Mouse (Mus musculus) testis, postnatal 14 days (tissue): ENCODE data around the gene Rad51b.

Experiments
- DNase-seq: peaks from one replicate; pipeline ENCODE4 v3.0.0; 2021; ENCODE audit warnings: low spot score

Gene Rad51b

DNA sequence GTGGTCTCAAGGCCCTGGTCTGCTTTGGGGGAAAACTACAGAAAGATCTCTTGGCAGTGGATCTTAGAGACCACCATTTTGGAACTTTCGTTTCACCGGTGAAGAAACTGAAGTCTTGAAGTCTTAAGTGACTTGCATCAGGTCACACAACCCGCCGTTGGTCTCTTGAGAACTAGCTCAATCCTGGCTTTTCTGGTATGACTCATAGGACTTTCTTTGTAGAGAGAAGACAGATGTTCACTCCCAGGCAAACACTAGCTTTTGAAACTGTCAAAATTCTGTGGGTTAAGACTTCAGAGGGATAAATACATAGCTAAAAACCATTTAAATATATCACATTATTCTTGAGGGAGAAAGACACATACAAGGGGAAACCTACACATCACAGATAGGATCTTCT lies 195.1 kb downstream of the Rad51b start:
- DNase-seq: no peak

DNA sequence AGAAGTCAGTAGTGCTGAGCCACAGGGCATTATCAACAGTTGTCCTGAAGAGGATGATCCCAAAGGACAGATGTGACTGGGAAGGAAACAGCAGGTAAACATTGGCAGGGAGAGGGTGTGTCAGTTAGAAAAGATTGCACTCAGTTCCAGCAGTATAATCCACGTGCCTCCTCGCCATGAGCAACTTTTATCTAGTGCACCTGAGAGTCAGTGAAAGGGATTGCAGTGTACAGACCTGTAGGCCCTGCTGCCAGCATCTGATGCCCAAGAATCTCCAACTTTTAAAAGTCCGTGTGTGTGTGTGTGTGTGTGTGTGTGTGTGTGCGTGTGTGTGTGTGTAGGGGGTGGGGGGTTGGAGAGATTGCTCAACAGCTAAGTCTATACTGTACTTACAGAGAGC lies 195.5 kb downstream of the Rad51b start:
- DNase-seq: no peak

DNA sequence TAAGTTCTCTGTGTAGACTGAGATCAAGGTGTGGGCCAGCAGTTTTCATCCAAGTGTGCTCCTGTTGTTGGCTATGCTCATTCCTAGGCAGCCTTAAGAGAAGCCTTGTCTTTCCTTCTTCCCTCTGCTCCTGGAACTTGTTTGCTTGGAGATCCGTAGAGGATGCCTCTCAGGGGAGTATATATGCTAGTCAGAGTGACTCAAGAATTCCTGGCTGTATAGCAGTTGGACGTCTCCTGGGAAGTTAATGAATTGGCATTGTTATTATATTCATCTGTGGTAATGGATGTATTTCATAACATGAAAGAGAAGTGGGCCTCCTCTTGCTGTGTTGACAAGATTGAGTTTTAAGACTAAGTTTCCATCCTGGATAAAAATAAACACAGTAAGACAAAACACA lies 196.4 kb downstream of the Rad51b start:
- DNase-seq: no peak

DNA sequence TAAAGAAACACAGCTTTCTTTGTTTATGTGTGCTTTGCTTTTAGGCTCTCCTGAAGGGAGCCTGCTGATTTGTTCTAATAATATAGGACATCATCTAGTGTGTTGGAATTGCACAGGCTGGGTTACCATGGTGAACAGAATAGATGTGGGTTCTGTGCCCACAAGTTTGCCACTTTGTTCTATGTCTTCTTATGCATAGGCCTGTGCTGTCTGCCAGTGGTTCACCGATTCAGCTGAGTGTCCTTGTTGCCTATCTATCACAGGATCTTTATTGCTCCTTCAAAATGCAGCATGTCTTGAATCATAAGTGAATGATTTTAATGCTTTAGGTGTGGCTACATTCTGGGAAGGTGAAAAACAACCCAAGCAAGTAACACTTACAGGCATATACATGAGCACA lies 201.2 kb downstream of the Rad51b start:
- DNase-seq: no peak

DNA sequence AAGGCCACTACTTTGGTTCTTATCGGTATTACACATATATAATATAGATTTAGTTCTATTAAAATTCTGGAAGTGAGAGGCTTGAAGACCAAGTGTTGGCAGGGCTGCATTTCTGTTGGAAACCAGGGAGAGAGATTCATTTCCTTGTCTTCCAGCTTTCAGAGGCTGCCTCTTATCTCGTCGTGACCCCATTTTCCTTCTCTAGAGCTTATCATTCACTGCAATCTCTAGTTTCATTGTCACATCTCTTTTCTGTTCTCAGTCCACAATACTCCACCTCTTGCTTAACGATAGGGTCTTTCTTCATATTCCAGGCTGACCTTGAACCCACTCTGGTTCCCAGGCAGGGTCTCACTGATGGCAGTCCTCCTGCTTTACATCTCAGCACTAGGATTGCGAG lies 202.7 kb downstream of the Rad51b start:
- DNase-seq: no peak

DNA sequence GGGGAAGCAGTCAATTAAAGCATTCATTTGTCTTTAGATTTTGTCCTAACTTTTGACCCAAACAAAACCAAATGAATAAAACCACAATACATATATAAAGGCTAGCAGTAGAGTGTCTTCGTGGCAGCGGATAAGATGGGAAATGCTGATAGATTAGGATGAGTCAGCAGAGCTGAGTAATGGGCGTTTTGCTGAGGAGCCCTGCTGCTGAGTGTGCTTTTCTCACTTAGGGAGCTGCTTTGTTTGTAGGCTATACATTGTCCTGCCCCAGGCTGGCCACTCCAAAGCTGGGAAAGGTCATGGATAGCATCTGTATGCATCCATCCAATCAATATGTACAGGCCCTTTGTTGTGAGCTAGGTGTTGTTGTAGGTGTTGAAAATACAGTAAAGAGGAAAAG lies 204.8 kb downstream of the Rad51b start:
- no peak for DNase-seq

DNA sequence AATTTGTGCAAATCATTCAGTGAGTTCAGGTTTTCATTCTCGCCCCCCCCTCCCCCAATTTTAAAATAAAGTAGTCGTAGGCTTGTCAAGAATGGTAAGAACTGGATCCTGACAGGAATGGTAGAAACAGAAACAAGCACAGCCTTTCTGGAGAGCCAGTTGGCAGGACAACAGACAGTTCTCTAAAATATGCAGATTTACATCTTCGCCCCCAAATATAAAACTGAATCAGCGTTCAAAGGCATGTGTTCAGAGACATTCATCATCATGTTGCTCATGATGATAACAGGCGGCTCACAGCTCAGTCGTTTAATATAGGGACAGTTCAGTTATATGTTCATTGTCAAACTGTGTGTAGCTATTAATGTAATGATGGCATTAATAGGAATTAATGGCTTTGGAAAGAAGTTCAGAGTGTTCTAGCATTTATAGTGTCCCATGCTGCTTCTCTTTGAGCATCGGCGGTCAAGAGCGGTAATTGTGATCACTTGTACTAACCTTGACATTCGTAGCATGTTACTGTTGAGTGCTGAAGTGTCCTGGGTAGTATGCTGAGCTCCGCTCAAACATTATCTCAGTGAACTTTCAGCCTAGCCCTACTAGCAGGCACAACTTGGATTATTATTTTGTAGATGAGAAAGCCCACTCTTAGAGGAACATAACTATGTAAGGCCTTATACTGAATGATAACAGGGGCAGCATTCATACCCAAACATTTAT lies 205.9 kb downstream of the Rad51b start:
- DNase-seq: no peak

DNA sequence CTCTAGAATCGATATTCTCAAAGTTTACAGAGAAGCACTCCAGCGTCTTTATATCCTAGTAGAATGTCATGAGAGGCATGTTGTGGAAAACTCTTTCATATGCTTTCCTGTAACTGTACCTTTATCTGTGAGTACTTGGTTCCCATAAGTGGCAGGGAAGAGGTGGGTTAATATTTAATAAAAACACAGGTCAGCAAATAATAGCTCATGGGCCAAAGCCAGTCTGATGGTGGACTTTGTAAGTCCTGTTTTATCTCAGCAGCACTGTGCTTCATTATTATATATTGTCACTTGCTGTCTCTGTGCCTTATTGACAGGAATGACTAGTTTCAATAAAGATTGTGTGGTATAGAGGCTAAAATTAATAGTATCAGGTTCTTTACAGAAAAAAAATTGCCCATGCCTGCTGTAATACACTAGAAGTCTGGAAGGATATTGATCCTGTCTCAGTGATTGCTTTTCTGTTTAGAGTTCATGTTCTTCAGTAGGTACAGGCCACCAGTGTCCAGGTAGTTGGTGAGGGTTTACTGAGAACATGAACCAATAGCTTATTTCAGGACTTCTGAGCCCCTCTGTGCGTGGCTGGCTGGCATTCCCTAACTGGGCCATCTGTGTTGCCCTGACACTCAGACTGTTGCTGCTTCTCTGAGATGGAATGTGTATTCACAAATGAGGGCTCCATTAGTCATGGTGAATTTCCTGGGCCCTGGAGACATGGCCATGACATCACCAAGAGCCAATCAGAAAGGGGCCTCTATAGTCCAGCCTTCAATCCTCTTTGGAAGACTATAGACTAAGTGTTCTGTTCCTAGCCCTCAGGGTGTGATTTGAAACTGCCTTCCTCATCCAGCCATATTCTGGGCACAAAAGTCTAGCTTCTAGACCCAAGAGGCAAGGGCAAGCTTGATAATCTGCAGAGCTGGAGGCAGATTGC lies 206.8 kb downstream of the Rad51b start:
- no peak for DNase-seq

DNA sequence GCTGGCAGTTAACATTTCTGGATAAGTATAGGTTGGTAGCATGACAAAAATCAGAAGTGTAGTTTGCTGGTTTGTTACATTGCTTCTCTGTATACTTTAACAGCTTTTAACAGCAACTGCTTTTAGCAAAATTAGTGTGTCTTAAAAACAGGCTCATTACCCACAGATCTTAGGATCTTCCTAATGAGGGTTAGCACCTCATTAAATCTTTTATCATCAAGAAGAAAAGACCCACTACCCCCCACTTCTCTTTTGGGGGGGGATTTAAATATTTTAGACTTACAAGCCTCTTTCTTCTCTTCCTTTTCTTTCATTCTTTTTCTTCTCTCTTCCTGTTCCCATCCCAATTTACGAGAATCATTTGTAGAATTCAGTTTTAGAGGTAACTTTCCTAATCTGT lies 207.6 kb downstream of the Rad51b start:
- no peak for DNase-seq

DNA sequence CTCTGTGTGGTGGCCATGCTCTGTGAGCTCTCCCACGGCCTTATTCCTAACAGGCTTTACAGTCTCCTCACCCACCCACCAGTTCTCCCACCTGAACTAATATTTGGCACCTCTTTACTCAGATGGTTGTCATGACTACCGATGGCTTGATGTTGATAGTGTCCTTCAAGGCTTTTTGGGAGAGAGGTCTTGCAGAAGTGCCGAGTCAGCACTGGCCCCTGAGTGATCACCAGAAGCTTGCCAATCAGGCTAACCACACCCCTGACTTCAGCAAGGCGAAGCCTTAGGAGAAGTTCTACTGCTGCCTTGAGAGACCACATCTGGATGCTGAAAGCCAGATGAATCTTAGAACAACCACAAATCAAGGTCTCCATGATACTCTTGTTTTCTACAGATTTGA lies 209.3 kb downstream of the Rad51b start:
- DNase-seq: no peak

DNA sequence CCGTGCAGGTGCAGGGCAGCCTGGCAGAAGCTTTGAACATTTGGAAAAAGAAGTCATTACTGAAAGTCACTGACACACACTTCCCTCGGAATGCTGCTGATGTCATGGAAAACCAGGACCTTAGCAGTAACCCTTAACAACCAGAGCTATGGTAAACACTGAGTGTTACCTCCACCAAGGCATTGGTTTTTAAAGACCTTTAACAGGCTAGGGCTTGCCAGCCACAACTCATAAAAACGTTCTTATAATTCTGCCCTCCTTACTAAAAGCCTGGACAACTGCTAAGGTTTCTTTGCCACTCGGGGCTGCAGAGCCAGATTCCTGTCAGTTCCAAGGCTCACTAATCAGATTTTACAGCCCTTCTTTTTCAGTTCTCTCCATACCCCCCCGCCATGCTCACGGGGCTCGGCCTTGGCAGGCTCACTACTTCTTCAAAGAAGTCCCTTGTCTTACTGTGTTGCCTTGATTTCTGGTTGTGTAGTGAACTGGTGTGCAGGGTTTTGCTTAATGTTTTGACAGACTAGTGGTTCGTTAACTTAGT lies 210.1 kb downstream of the Rad51b start:
- no peak for DNase-seq

DNA sequence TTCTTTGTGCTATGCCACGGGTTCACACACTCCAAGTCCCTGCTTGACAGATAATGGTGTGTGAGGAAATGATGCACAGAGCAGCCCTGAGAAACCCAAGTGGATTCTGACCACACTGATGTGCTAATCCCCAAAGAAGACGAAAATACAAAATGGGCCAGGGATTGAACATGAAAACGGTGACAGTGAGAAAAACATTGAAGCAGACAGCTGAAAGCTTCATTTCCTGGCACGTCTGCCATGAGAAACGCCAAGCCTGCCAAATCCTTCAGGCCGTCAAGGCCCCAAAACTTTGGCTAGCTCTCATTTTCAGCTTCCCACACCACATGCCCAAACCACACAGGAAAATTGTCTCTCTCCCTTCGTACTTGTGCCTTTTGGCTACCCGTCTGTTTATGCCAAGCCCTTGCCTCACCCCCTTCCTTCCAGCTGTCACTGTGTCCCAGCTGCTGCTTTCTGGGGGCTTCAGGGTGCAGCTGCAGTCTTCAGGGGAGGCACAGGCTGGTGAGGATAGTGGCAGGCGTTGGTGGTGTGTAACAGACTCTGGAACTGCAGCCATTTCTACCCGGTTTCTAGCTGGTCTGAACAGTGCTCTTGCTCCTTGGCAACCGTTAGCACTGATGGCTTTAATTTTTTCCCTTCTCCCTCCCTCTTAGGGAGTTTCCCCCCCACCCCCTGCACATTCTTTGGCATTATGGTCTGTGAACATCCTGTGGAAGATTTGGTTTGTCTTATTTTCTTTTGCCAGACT lies 214.5 kb downstream of the Rad51b start:
- DNase-seq: no peak

DNA sequence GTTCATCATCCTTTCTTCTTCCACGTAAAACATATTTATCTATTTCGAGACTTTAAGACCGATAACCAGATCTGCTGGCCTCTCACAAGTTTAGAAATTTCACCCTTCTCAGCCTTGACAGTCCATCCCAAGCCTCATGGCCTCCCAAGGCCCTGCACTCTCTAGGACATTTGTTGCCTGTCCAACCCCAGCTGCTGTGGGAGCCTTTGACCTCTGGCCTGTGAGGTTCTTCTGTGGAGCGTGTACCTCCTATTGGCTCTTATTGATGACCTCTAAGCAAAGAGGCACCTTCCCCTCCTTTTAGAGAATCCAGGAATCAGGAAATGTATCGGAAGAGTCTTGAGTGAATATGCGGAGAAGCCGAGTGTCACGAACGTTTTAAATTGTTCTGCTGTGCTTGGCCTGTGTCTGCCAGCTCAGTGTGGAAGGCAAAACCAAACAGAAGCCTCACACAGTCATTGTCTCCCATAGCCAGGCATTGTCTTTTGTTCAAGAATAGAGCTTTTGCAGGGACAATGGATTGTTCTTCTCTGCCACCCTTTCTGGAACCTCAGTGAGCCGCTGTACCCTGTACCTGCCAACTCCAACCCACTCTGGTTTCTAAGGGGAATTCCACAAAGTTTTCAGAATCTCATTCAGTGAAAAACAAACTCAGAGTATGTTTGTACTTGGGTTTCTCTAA lies 215.3 kb downstream of the Rad51b start:
- no peak for DNase-seq

DNA sequence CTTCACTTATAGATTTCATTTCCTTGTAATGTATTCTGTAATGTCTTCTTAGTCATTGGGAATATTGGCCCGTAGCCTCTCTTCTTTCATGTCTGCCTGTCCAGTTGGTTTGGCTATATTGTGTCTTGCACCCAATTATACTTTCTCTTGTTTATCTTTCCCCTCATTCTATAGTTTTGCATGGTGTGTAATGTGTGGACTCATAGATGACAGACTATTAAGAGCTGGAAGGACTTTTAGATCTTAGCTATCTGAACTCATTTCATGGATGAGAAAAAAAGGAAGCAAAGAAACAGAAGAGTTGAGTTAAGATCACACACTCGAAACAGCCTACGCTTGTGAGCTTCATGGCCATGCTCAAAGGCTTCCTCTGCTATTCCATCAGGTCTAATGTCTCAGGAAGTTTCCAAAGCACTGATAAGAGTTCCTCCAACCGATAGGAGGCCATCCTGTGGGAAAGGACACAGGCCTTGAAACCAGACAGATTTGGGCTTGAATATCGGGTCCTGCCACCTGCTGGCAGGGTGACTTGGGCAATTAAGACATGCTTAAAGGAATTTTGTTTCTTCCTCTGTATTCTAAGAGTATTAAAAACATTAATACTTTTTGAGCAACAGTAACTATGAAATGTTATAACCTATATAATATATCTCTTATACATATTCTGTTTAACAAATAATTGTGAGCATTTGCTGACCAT lies 216.1 kb downstream of the Rad51b start:
- no peak for DNase-seq

DNA sequence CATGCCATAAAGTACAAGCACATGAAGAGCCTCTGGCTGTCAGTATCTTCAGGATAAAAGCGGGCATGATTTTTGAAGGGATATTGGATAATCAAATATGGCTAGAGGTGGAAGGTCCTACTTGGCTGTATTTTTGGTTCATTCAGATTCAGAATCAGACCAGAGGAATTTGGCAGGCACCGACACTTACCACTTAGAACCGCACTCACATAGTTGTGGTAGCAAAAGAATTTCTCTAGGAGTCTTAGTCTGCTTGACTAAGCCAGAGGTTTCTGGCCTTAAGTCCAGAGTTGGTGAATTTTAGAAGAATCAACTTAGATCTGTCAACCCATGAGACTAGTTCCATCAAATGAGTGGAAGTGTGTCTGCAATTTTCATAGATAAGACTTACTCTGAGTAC lies 217.6 kb downstream of the Rad51b start:
- no peak for DNase-seq

DNA sequence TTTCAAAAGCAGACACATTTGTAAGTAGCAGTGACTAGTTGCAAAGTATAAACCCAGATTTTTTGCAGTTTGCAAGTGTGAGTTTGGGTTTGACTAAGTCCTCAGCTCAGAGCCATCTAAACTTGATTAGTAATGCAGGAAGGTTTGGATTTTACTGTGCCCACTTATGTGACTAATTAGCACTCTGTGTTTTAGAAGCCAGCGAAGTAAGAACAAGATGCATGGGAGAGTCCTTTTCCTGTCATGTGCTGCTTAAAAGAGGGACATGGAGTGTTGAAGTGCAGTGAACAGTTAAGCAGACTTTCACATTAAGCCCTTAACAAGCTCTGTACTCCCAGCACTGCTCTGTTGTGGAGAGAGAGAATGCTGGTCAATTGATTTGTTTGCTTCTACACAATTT lies 225.3 kb downstream of the Rad51b start:
- DNase-seq: no peak

DNA sequence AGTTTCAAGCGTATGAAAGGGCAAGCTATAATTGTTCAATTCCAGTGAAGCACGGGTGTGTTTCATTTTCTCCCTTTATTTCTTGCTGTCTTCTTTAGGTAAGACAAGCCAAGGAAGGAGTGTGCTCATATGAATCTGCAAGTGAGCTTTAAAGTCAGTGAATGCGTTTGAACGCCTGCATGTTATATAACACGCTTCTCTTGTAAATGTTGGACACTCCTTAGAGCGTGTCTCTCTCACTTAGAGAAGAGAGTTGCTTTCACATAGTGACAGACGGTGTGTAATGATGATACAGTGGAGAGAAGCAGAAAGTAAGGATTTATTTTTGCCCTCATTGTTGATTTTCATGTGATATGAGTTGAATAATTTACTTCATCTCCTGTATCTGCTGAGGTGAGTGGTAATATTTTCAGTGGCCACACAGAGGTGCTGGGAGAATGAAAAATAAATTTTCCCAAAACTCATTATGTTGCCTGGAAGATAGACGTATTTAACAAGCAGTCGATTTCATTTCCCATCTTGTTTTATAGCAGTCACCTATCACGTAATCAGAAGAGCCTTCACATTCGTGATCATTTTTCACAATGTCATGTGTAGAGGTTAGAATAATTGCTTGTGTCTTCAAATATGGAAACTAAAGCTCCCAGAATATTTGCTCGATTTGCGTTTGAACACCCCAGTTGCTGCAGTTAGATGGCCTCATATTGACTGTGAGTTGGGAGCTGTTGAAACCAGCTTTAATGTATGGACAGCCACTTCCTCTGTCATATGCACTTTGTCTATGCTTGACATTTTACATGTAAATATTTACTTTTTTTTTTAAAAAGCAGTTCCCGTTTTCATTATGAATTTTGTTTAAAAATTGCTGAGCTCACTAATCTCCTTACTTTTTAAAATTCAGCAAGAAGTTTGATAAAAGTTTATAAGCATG lies 228.1 kb downstream of the Rad51b start:
- no peak for DNase-seq

DNA sequence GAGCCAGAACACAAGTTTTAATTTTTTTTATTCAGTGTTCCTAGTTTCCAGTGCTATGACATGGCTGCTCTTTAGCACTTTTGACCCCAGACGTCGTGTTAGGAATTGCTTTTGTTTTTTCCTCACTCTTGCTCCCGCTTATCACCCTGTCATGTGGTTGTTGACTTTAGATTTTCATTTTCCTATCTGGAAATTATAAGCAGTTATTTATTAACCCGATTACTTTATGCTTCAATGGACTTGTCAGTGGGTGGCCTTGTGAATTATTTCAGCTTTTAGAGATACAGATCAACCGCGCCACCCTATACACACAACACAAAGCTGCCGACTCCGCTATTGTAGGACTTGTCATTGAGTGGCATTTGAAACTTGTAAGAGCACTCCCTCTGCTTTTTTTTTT lies 228.8 kb downstream of the Rad51b start:
- DNase-seq: no peak

DNA sequence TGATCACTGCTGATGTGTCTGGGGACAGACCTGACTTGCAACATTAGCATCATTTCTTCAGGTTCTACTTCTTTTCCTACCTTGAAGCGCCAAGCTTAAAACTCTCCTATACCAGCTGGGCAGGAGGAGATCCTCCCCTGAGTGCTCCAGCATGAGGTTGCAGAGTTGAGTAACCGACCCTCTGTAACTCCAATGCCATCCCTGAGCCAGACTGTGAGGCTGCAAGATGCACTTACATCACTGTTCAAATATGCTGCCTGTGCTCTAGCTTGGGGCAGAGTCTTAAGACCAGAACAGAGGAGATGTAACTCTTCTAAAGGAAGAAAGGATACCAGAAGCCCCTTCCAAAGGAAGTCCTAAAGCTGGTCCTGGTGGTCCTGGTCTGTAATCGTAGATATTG lies 230.1 kb downstream of the Rad51b start:
- DNase-seq: no peak

DNA sequence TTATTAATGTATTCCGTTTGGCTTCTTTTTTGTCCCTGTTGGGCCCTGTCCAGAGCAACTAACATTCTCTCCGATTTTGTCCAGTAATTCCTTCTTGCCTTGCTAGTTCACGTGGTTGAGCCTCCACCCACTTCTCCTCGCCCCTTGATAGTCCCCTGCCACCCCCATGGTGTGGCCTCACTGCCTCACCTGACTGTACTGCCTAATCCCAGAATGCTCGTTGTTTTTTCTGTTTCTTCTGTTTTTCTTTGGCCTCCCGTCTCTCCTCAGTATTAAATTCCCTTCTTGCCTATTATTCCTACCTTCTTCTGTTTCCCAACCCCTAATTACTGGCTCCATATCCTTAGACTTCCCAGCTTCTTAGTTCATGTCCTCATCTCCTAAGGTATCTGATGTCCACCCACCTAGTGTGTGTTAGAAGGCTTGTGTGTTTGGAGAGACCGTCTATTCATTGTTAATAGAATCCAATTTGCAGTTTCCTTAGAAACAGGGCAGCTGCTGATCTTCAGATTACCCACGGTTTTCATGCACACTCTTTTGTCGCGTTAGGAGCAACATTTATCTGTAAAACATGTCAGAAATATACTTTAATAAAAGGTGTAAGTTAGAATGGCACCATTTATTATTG lies 233.3 kb downstream of the Rad51b start:
- no peak for DNase-seq
